Mouse (Mus musculus): ENCODE measurements around the gene Gm5127. TPM values are rescaled to one million over a fixed set of nuclear protein-coding genes. Genes with fewer than 3 reads are reported as not detected.

Gm5127 gene
- polyA plus RNA-seq, 2 experiments, result 0.02 to 0.10 TPM

GRCm38 (mm10) chrX:106582197-106582596 is 789 bp upstream of the Gm5127 start:
- H3K4me1 ChIP-seq (replicated peaks; ENCODE audit: control insufficient read depth in 2 of 2, insufficient read depth in 2 of 2, low read length in 1 of 2), result no peaks in the 10 kb centered on the region
- H3K4me3 ChIP-seq (ENCODE audit: insufficient read depth in 1 of 2, low read depth in 2 of 2, low read length in 2 of 2), result no peak overlapping the region
- H3K27ac ChIP-seq, result no peak overlapping the region
- 33% methylated on average over 2 of the region's 2 CpGs for WGBS (ENCODE audit: insufficient replicate concordance)
- ATAC-seq (ENCODE audit: insufficient read depth) (no peak), DNase-seq (ENCODE audit: low read depth in 3 of 3, low spot score in 3 of 3) (no peak)
- H3K27me3 ChIP-seq (ENCODE audit: control insufficient read depth, insufficient read depth, low read length), result no peaks in the 10 kb centered on the region
- no peak for TF ChIP-seq EP300 (IDR thresholded peaks at IDR 0.05; ENCODE audit: low read depth)
- TF ChIP-seq CTCF (IDR thresholded peaks at IDR 0.05; ENCODE audit: low read depth), result no peak
- no peak overlapping the region for H3K4me2 ChIP-seq (ENCODE audit: low read depth)
- no peaks in the 10 kb centered on the region for H3K36me3 ChIP-seq (replicated peaks; ENCODE audit: control insufficient read depth, insufficient read depth, low read depth)
- H3K9me3 ChIP-seq (ENCODE audit: control insufficient read depth, low read length), result no peaks in the 10 kb centered on the region
- no peak overlapping the region for H3K9ac ChIP-seq (replicated peaks)

DNA sequence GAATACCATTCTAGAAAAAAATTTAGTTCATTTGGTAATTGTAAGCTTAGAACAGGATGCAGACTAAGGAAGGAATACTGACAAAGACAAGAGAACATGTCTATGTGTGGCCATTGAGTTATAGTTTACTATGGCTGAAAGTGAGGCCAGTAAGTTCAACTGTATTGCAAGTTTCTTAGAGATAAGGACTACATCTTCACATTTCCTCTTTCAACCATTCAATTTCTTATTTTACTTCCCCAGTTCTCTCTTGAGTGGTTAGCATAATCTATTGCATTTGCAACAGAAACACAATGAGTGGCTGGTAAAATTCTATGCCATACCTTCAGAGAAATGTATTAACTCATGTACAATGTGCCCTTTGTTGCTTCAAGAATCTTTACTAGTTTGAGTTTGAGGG is 10.9 kb downstream of the Gm5127 start:
- no peak for DNase-seq (ENCODE audit: low read depth in 3 of 3, low spot score in 3 of 3)
- Histone ChIP-seq H3K4me3 (ENCODE audit: insufficient read depth in 1 of 2, low read depth in 2 of 2, low read length in 2 of 2) (no peak overlapping the region), H3K9ac (replicated peaks) (no peak overlapping the region), H3K4me1 (replicated peaks; ENCODE audit: control insufficient read depth in 2 of 2, insufficient read depth in 2 of 2, low read length in 1 of 2) (no peaks in the 10 kb centered on the region), H3K27me3 (ENCODE audit: control insufficient read depth, insufficient read depth, low read length) (no peaks in the 10 kb centered on the region), H3K36me3 (replicated peaks; ENCODE audit: control insufficient read depth, insufficient read depth, low read depth) (no peaks in the 10 kb centered on the region), H3K4me2 (ENCODE audit: low read depth) (no peak overlapping the region), H3K9me3 (ENCODE audit: control insufficient read depth, low read length) (no peaks in the 10 kb centered on the region), H3K27ac (no peak overlapping the region)
- no peak for ATAC-seq (ENCODE audit: insufficient read depth)
- no peak for TF ChIP-seq EP300 (IDR thresholded peaks at IDR 0.05; ENCODE audit: low read depth)
- no peak for TF ChIP-seq CTCF (IDR thresholded peaks at IDR 0.05; ENCODE audit: low read depth)

DNA sequence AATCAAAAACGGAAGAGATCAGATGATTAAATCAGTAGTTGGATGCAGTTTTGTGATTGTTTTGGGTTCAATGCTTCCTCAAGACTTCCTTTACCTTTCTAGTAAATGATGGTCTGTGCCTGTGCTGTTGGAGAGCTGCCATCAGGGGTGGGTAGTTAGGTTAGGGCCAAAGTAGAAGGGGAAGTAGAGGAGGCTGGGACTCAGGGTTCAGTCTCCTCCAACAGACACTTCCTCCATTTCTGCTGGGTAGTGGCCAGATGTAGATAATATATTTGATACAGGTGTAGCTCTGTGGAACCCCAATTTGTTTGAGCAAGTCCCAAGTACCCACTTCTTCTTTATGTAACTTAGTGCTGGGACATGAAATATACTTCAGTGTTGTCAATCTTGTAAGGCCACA is 12.9 kb downstream of the Gm5127 start:
- no peaks in the 10 kb centered on the region for H3K36me3 ChIP-seq (replicated peaks; ENCODE audit: control insufficient read depth, insufficient read depth, low read depth)
- H3K27ac ChIP-seq, result no peak overlapping the region
- 41% methylated on average over 1 of the region's 1 CpGs for WGBS (ENCODE audit: insufficient replicate concordance)
- H3K27me3 ChIP-seq (ENCODE audit: control insufficient read depth, insufficient read depth, low read length), result no peaks in the 10 kb centered on the region
- no peak for DNase-seq (ENCODE audit: low read depth in 3 of 3, low spot score in 3 of 3)
- no peak for ATAC-seq (ENCODE audit: insufficient read depth)
- TF ChIP-seq CTCF (IDR thresholded peaks at IDR 0.05; ENCODE audit: low read depth) (no peak), EP300 (IDR thresholded peaks at IDR 0.05; ENCODE audit: low read depth) (no peak)
- H3K9me3 ChIP-seq (ENCODE audit: control insufficient read depth, low read length), result no peaks in the 10 kb centered on the region
- no peak overlapping the region for H3K9ac ChIP-seq (replicated peaks)
- H3K4me1 ChIP-seq (replicated peaks; ENCODE audit: control insufficient read depth in 2 of 2, insufficient read depth in 2 of 2, low read length in 1 of 2), result no peaks in the 10 kb centered on the region
- no peak overlapping the region for H3K4me3 ChIP-seq (ENCODE audit: insufficient read depth in 1 of 2, low read depth in 2 of 2, low read length in 2 of 2)
- no peak overlapping the region for H3K4me2 ChIP-seq (ENCODE audit: low read depth)

- WGBS (ENCODE audit: insufficient replicate concordance), result 17% methylated on average over 9 of the region's 9 CpGs
- no peak for DNase-seq (ENCODE audit: low read depth in 3 of 3, low spot score in 3 of 3)
- Histone ChIP-seq H3K9ac (replicated peaks) (no peak overlapping the region), H3K27ac (no peak overlapping the region), H3K36me3 (replicated peaks; ENCODE audit: control insufficient read depth, insufficient read depth, low read depth) (no peaks in the 10 kb centered on the region), H3K4me2 (ENCODE audit: low read depth) (no peak overlapping the region), H3K27me3 (ENCODE audit: control insufficient read depth, insufficient read depth, low read length) (no peaks in the 10 kb centered on the region), H3K9me3 (ENCODE audit: control insufficient read depth, low read length) (no peaks in the 10 kb centered on the region), H3K4me3 (ENCODE audit: insufficient read depth in 1 of 2, low read depth in 2 of 2, low read length in 2 of 2) (peak overlapping the region in 1 of 2 experiments; percentile 33; a peak in 2 of 4 replicates), H3K4me1 (replicated peaks; ENCODE audit: control insufficient read depth in 2 of 2, insufficient read depth in 2 of 2, low read length in 1 of 2) (no peaks in the 10 kb centered on the region; a peak in 1 of 4 replicates)
- no peak for TF ChIP-seq EP300 (IDR thresholded peaks at IDR 0.05; ENCODE audit: low read depth)
- TF ChIP-seq CTCF (IDR thresholded peaks at IDR 0.05; ENCODE audit: low read depth), result no peak
- ATAC-seq (ENCODE audit: insufficient read depth), result no peak
These were observed 19.7 kb downstream of the Gm5127 start for GRCm38 (mm10) chrX:106602574-106603258.

DNA sequence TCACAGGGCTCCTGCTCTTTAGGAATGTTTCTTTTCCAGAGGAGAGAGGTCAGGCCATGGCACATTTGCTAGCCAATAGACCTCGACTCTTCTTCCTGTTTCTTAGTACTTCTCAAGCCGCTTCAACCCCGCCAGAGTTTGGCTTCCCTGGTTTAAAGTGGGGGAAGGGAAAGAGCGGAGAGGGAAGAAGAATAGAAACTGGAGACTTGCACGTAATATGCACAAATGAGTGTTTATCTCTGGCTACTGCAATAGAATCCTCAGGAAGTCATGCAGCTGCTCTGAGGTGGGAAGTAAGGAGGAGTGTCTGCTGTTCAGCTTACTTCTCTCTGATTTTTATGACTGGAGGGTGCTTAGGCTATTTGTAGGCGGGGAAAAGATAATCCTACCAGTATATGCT is 20.4 kb downstream of the Gm5127 start, which contains the start of gene Cysltr1:
TSS of gene Cysltr1 (minus strand) at position 294 of the 400 bp plus-strand sequence.
- ATAC-seq (ENCODE audit: insufficient read depth) (no peak), DNase-seq (ENCODE audit: low read depth in 3 of 3, low spot score in 3 of 3) (peak in 2 of 3 experiments; percentile 0 to 2)
- Histone ChIP-seq H3K9me3 (ENCODE audit: control insufficient read depth, low read length) (no peaks in the 10 kb centered on the region), H3K4me3 (ENCODE audit: insufficient read depth in 1 of 2, low read depth in 2 of 2, low read length in 2 of 2) (peak within 1 kb of the TSS in 1 of 2 experiments; percentile 33; a peak in 2 of 4 replicates), H3K27ac (no peak within 1 kb of the TSS), H3K36me3 (replicated peaks; ENCODE audit: control insufficient read depth, insufficient read depth, low read depth) (no peaks in the 10 kb centered on the region), H3K27me3 (ENCODE audit: control insufficient read depth, insufficient read depth, low read length) (no peaks in the 10 kb centered on the region), H3K4me2 (ENCODE audit: low read depth) (no peak within 1 kb of the TSS), H3K9ac (replicated peaks) (no peak within 1 kb of the TSS), H3K4me1 (replicated peaks; ENCODE audit: control insufficient read depth in 2 of 2, insufficient read depth in 2 of 2, low read length in 1 of 2) (no peaks in the 10 kb centered on the region; a peak in 1 of 4 replicates)
- 18% methylated on average over 6 of the region's 6 CpGs for WGBS (ENCODE audit: insufficient replicate concordance)
- TF ChIP-seq CTCF (IDR thresholded peaks at IDR 0.05; ENCODE audit: low read depth) (no peak), EP300 (IDR thresholded peaks at IDR 0.05; ENCODE audit: low read depth) (no peak)

All from liver, embryonic 14.5 days (tissue).